9 mouse cellular contexts compared by ENCODE assay signal in genomic region chr11:62744103-62744502, GRCm38 (mm10). TPM values are rescaled to one million over a fixed set of nuclear protein-coding genes. Genes with fewer than 3 reads are reported as not detected.
A peak's percentile ranks its signal among the peaks of the same experiment; 100 is the strongest.
DNase-seq lines count a peak whose midpoint lies in the region; ATAC-seq and TF ChIP-seq lines count a peak whose summit lies in the region.
"Had no signal": no experiment of that assay in that cellular context is flagged by ENCODE, and none has a peak within 500 bp of the region (broad histone marks: within the 10 kb centered on the region; RNA-seq: fewer than 3 reads in every experiment).

No protein-coding gene starts in this region.

- H3K36me3 ChIP-seq in ES-E14 (ENCODE audit: control insufficient read depth, insufficient read depth, low read length, poor library complexity, severe bottlenecking): no peaks in the 10 kb centered on the region
- H3K36me3 ChIP-seq in embryonic facial prominence, embryonic 11.5 days (replicated peaks; ENCODE audit: control insufficient read depth, insufficient read depth, low read depth, low read length): no peaks in the 10 kb centered on the region
- no peaks in the 10 kb centered on the region for H3K36me3 ChIP-seq in lung, embryonic 14.5 days (ENCODE audit: insufficient read depth)

- H3K9ac ChIP-seq in ES-E14 (ENCODE audit: insufficient read depth, low read depth, low read length, poor library complexity, severe bottlenecking): no peak overlapping the region
- H3K9ac ChIP-seq in embryonic facial prominence, embryonic 11.5 days (replicated peaks; ENCODE audit: low read length): no peak overlapping the region
- H3K9ac ChIP-seq in lung, embryonic 14.5 days: no peak overlapping the region

- H3K9me3 ChIP-seq in ES-E14 (ENCODE audit: control insufficient read depth, insufficient read depth, low read depth, low read length): no peaks in the 10 kb centered on the region
- no peaks in the 10 kb centered on the region for H3K9me3 ChIP-seq in embryonic facial prominence, embryonic 11.5 days (replicated peaks; ENCODE audit: control insufficient read depth, low read length)
- no peaks in the 10 kb centered on the region for H3K9me3 ChIP-seq in lung, embryonic 14.5 days (ENCODE audit: low read depth, low read length)

- H3K27ac ChIP-seq in ES-E14 (ENCODE audit: insufficient read depth, low read depth, low read length, poor library complexity, severe bottlenecking): no peak overlapping the region
- H3K27ac ChIP-seq in embryonic facial prominence, embryonic 11.5 days (replicated peaks; ENCODE audit: low read depth, low read length): no peak overlapping the region
- H3K27ac ChIP-seq in lung, embryonic 14.5 days (ENCODE audit: low read depth): no peak overlapping the region

- H3K4me3 ChIP-seq in ES-E14 (ENCODE audit: insufficient read depth in 1 of 2, low read depth in 1 of 2, low read length in 2 of 2, poor library complexity in 1 of 2, severe bottlenecking in 1 of 2): no peak overlapping the region
- no peak overlapping the region for H3K4me3 ChIP-seq in embryonic facial prominence, embryonic 11.5 days (ENCODE audit: low read depth, low read length)
- H3K4me3 ChIP-seq in lung, embryonic 14.5 days (ENCODE audit: low read depth, low read length): no peak overlapping the region

- no peaks in the 10 kb centered on the region for H3K27me3 ChIP-seq in embryonic facial prominence, embryonic 11.5 days (ENCODE audit: control insufficient read depth, insufficient read depth, low read length)
- H3K27me3 ChIP-seq in lung, embryonic 14.5 days (ENCODE audit: insufficient read depth, low read length): peaks cover 26% of the 10 kb centered on the region

- in situ Hi-C loops in ES-E14 (cut with MboI; ENCODE audit: low sequenced_read_pairs in 2 of 2, unreplicated experiment in 2 of 2): loop anchor here in 1 of 2 experiments (10.0 kb wide), 1 partner anchor 411 kb away; no protein-coding TSS in a partner anchor

- H3K4me1 ChIP-seq in ES-E14 (ENCODE audit: control insufficient read depth in 2 of 2, insufficient read depth in 2 of 2, low read length in 2 of 2, poor library complexity in 1 of 2): no peaks in the 10 kb centered on the region
- H3K4me1 ChIP-seq in embryonic facial prominence, embryonic 11.5 days (ENCODE audit: control insufficient read depth, insufficient read depth, low read length): no peaks in the 10 kb centered on the region
- no peaks in the 10 kb centered on the region for H3K4me1 ChIP-seq in lung, embryonic 14.5 days (ENCODE audit: insufficient read depth)

- 47% methylated on average over 5 of the region's 5 CpGs for WGBS in embryonic facial prominence, embryonic 11.5 days
- WGBS in lung, embryonic 14.5 days: 45% methylated on average over 5 of the region's 5 CpGs

- ATAC-seq in embryonic facial prominence, embryonic 11.5 days (replicated peaks; ENCODE audit: insufficient number of reproducible peaks, low FRiP score, low TSS enrichment, low read depth): no peak
- ATAC-seq in lung, embryonic 14.5 days (ENCODE audit: insufficient read depth): 0 out of 2 replicates have a peak, but pooled peaks have one; percentile 41

- intact Hi-C loops in heart, postnatal 10 days (cut with DNase I): loop anchor here (5.0 kb wide), 2 partner anchors 108 to 393 kb away; no protein-coding TSS in a partner anchor

- peak; percentile 93 for TF ChIP-seq CTCF in lung, embryonic 14.5 days (IDR thresholded peaks at IDR 0.05; ENCODE audit: low read depth)

- no peak for DNase-seq in ES-E14 (ENCODE audit: low read depth, low spot score)
- peak; percentile 67 for DNase-seq in adrenal gland, postnatal 25 days
- peak; percentile 81 for DNase-seq in embryonic facial prominence, embryonic 11.5 days (ENCODE audit: low spot score)
- DNase-seq in heart, postnatal 10 days: peak; percentile 64 to 78
- peak; percentile 83 to 86 for DNase-seq in kidney, postnatal 4 days
- DNase-seq in lung, embryonic 14.5 days: peak; percentile 91
- peak; percentile 81 to 82 for DNase-seq in right cerebral cortex, adult 2 months (ENCODE audit: low spot score in 2 of 2)
- DNase-seq in Muller cell, postnatal 12 days (ENCODE audit: inconsistent ontology term): no peak

- H3K4me2 ChIP-seq in embryonic facial prominence, embryonic 11.5 days (ENCODE audit: low read depth, low read length): no peak overlapping the region
- H3K4me2 ChIP-seq in lung, embryonic 14.5 days: no peak overlapping the region

TF ChIP-seq in ES-E14, 5 proteins besides CTCF, POLR2A, EP300 and RAD21:
- TF ChIP-seq HCFC1 (IDR thresholded peaks at IDR 0.05; ENCODE audit: borderline replicate concordance, insufficient read depth, low read length): no peak
- no peak for TF ChIP-seq ZNF384 (IDR thresholded peaks at IDR 0.05; ENCODE audit: low read depth, low read length)
- no peak for TF ChIP-seq CHD2 (IDR thresholded peaks at IDR 0.05; ENCODE audit: low read depth, low read length)
- TF ChIP-seq MAFK (IDR thresholded peaks at IDR 0.05; ENCODE audit: insufficient read depth, low read depth, low read length): no peak
- peak; percentile 80; the same call in 1 of the 2 replicates for TF ChIP-seq ZC3H11A (IDR thresholded peaks at IDR 0.05; ENCODE audit: borderline replicate concordance, low read depth, low read length)

RNA-seq across cellular contexts. Expression of gene Gm10428, which starts 8.8 kb away (rescaled TPM):
- not detected in 2 replicates for total RNA-seq in ES-E14 (2012; rRNA removed)
- total RNA-seq in adrenal gland, postnatal 25 days (2021): not detected in 2 replicates
- polyA plus RNA-seq in embryonic facial prominence, embryonic 11.5 days (2014; fragmentation: Nextera tagmentation; extraction: Ambion mirVana): not detected in 2 replicates
- not detected for total RNA-seq in heart, postnatal 10 days (2021)
- not detected in 2 replicates for polyA plus RNA-seq in lung, embryonic 14.5 days (2014; fragmentation: Nextera tagmentation; extraction: Ambion mirVana)
- polyA plus RNA-seq: large intestine, adult 2 months had no signal

RNA-seq across cellular contexts. Expression of gene Zfp287, which starts 12.4 kb away (rescaled TPM):
- total RNA-seq in ES-E14 (2012; rRNA removed): 2.2 and 3.6 TPM in 2 replicates
- 4.4 and 5.4 TPM in 2 replicates for total RNA-seq in adrenal gland, postnatal 25 days (2021)
- polyA plus RNA-seq in embryonic facial prominence, embryonic 11.5 days (2014; fragmentation: Nextera tagmentation; extraction: Ambion mirVana): 11.6 and 11.9 TPM in 2 replicates
- 1 to 10 TPM; 3.4 to 4.6 TPM for total RNA-seq in heart, postnatal 10 days (2021)
- polyA plus RNA-seq in lung, embryonic 14.5 days (2014; fragmentation: Nextera tagmentation; extraction: Ambion mirVana): 7.9 and 9.0 TPM in 2 replicates

RNA-seq across cellular contexts. Expression of gene Zfp286, which starts 45.2 kb away (rescaled TPM):
- 6.3 and 9.1 TPM in 2 replicates for total RNA-seq in ES-E14 (2012; rRNA removed)
- total RNA-seq in adrenal gland, postnatal 25 days (2021): 2.1 and 2.5 TPM in 2 replicates
- polyA plus RNA-seq in embryonic facial prominence, embryonic 11.5 days (2014; fragmentation: Nextera tagmentation; extraction: Ambion mirVana): 34.3 and 36.2 TPM in 2 replicates
- 1 to 10 TPM; 1.5 to 2.1 TPM for total RNA-seq in heart, postnatal 10 days (2021)
- polyA plus RNA-seq in lung, embryonic 14.5 days (2014; fragmentation: Nextera tagmentation; extraction: Ambion mirVana): 17.3 and 21.3 TPM in 2 replicates

Comparison
In these comparisons a context has a peak if more than half of its experiments do, and no peak if none do; other contexts are left out.
1. DNase-seq: peak in adrenal gland, postnatal 25 days (single experiment), embryonic facial prominence, embryonic 11.5 days (single experiment), heart, postnatal 10 days (2 of 2), kidney, postnatal 4 days (2 of 2), lung, embryonic 14.5 days (single experiment) and right cerebral cortex, adult 2 months (2 of 2); none in ES-E14 (single experiment) and Muller cell, postnatal 12 days (single experiment).